Comparison of ENCODE assay signal across 30 mouse cellular contexts in genomic region chrX:167909483-167909882, GRCm38 (mm10).
DNase-seq lines count a peak whose midpoint lies in the region; ATAC-seq and TF ChIP-seq lines count a peak whose summit lies in the region.
"Had no signal": no experiment of that assay in that cellular context is flagged by ENCODE, and none has a peak within 500 bp of the region (broad histone marks: within the 10 kb centered on the region; RNA-seq: fewer than 3 reads in every experiment).

No protein-coding gene starts in this region.

- H3K27ac ChIP-seq in kidney, postnatal 0 days = no peak overlapping the region
- H3K27ac ChIP-seq: forebrain, embryonic 10.5 days; forebrain, embryonic 15.5 days; hindbrain, embryonic 13.5 days; liver, embryonic 14.5 days; macrophage; midbrain, embryonic 13.5 days; neural tube, embryonic 15.5 days had no signal

- ATAC-seq in kidney, postnatal 0 days (replicated peaks; ENCODE audit: low FRiP score, low read depth) = no peak
- ATAC-seq: activated CD4-positive, CD25-positive, alpha-beta regulatory T cell, adult 4 months; CD4-positive, CD25-positive, alpha-beta regulatory T cell, adult 4 months; forebrain, embryonic 15.5 days; midbrain, embryonic 13.5 days had no signal

- DNase-seq in adrenal gland, adult 8-10 months = peak; percentile 7
- DNase-seq in adrenal gland, postnatal 25 days = no peak
- peak; percentile 5 for DNase-seq in kidney, postnatal 0 days (ENCODE audit: low spot score)
- no peak for DNase-seq in kidney, adult 18-20 months
- peak; percentile 89 for DNase-seq in Muller cell, postnatal 12 days (ENCODE audit: inconsistent ontology term)
- peak; percentile 12 for DNase-seq in brain, embryonic 14.5 days (ENCODE audit: low read depth)
- DNase-seq in testis, postnatal 10 days (ENCODE audit: low spot score) = no peak
- DNase-seq: cerebellum, adult 2 months; cerebellum, postnatal 14 days; gastrocnemius, postnatal 25 days; heart, adult 11 months; heart, postnatal 36 days; kidney, adult 8-10 months; kidney, postnatal 10 days; liver; lung, adult 2 months; lung, postnatal 10 days; retina, postnatal 1 day; right cerebral cortex, postnatal 14 days; thymus, postnatal 4 days had no signal

- H3K36me3 ChIP-seq in kidney, postnatal 0 days (ENCODE audit: insufficient read depth, low read length) = no peaks in the 10 kb centered on the region
- H3K36me3 ChIP-seq: forebrain, embryonic 10.5 days; forebrain, embryonic 15.5 days; hindbrain, embryonic 13.5 days; midbrain, embryonic 13.5 days; neural tube, embryonic 15.5 days had no signal

- no peak overlapping the region for H3K9ac ChIP-seq in kidney, postnatal 0 days (ENCODE audit: low read depth, low read length)
- H3K9ac ChIP-seq: forebrain, embryonic 15.5 days; hindbrain, embryonic 13.5 days; liver, embryonic 14.5 days; midbrain, embryonic 13.5 days; neural tube, embryonic 15.5 days had no signal

- no peak for TF ChIP-seq POLR2A in brain, embryonic 14.5 days (IDR thresholded peaks at IDR 0.05; ENCODE audit: borderline replicate concordance, extremely low read depth, insufficient read depth, insufficient read length, poor library complexity, severe bottlenecking)

- no peaks in the 10 kb centered on the region for H3K4me1 ChIP-seq in kidney, postnatal 0 days (replicated peaks; ENCODE audit: insufficient read depth, low read length)
- H3K4me1 ChIP-seq: forebrain, embryonic 10.5 days; forebrain, embryonic 15.5 days; hindbrain, embryonic 13.5 days; midbrain, embryonic 13.5 days; neural tube, embryonic 15.5 days had no signal

- no peak overlapping the region for H3K4me3 ChIP-seq in kidney, postnatal 0 days (replicated peaks; ENCODE audit: low read depth, low read length)
- H3K4me3 ChIP-seq: forebrain, embryonic 10.5 days; forebrain, embryonic 15.5 days; hindbrain, embryonic 13.5 days; midbrain, embryonic 13.5 days; neural tube, embryonic 15.5 days had no signal

- no peak for TF ChIP-seq CTCF in kidney, postnatal 0 days (IDR thresholded peaks at IDR 0.05; ENCODE audit: low read depth)
- TF ChIP-seq CTCF in brain, embryonic 14.5 days (IDR thresholded peaks at IDR 0.05; ENCODE audit: borderline replicate concordance, extremely low read depth, insufficient read depth, insufficient read length) = no peak

- H3K27me3 ChIP-seq in kidney, postnatal 0 days (ENCODE audit: insufficient read depth, low read length) = no peaks in the 10 kb centered on the region
- H3K27me3 ChIP-seq: forebrain, embryonic 15.5 days; neural tube, embryonic 15.5 days had no signal

- H3K9me3 ChIP-seq in kidney, postnatal 0 days (replicated peaks; ENCODE audit: low read length) = no peaks in the 10 kb centered on the region
- H3K9me3 ChIP-seq: forebrain, embryonic 10.5 days; forebrain, embryonic 15.5 days; hindbrain, embryonic 13.5 days; midbrain, embryonic 13.5 days; neural tube, embryonic 15.5 days had no signal

- H3K4me2 ChIP-seq in kidney, postnatal 0 days (ENCODE audit: low read length) = no peak overlapping the region
- H3K4me2 ChIP-seq: forebrain, embryonic 15.5 days; heart, embryonic 11.5 days; hindbrain, embryonic 13.5 days; midbrain, embryonic 13.5 days; neural tube, embryonic 15.5 days had no signal

Comparison
In these comparisons a context has a peak if more than half of its experiments do, and no peak if none do; other contexts are left out.
1. DNase-seq: peak in adrenal gland, adult 8-10 months (single experiment), kidney, postnatal 0 days (single experiment), Muller cell, postnatal 12 days (single experiment) and brain, embryonic 14.5 days (single experiment); none in adrenal gland, postnatal 25 days (single experiment), kidney, adult 18-20 months (single experiment) and testis, postnatal 10 days (single experiment).